Mouse (Mus musculus): Measurements from ENCODE around the gene Wnk2. TPM values are rescaled to one million over a fixed set of nuclear protein-coding genes. Genes with fewer than 3 reads are reported as not detected.
A peak's percentile ranks its signal among the peaks of the same experiment; 100 is the strongest.

The Wnk2 gene
- polyA plus RNA-seq, 1 experiment from 2014 or later = 21.0 TPM

- Histone ChIP-seq H3K4me1 (replicated peaks) (no peaks in the 10 kb centered on the region), H3K27me3 (peaks cover 14% of the 10 kb centered on the region; the same call in 1 of the 2 replicates), H3K36me3 (no peaks in the 10 kb centered on the region), H3K27ac (no peak overlapping the region), H3K4me3 (replicated peaks) (no peak overlapping the region), H3K9me3 (no peaks in the 10 kb centered on the region), H3K4me2 (replicated peaks) (no peak overlapping the region), H3K9ac (replicated peaks) (no peak overlapping the region)
- WGBS = 77% methylated on average over 10 of the region's 10 CpGs
- no peak for ATAC-seq
Measured at GRCm38 (mm10) chr13:49154028-49154427, 6.2 kb upstream of the Wnk2 start.

- 84% methylated on average over 4 of the region's 4 CpGs for WGBS
- H3K4me1 ChIP-seq (replicated peaks) = peaks cover 30% of the 10 kb centered on the region
Measured at GRCm38 (mm10) chr13:49148687-49149086, 873 bp upstream of the Wnk2 start.

GRCm38 (mm10) chr13:49147007-49147857, 582 bp downstream of the Wnk2 start:
- peaks cover 44% of the 10 kb centered on the region for H3K4me1 ChIP-seq (replicated peaks)
- peak overlapping the region; percentile 98 for H3K9ac ChIP-seq (replicated peaks)
- H3K9me3 ChIP-seq = no peaks in the 10 kb centered on the region
- under 1% methylated on average over 79 of the region's 98 CpGs for WGBS
- H3K27me3 ChIP-seq = peaks cover 19% of the 10 kb centered on the region; the same call in 1 of the 2 replicates
- peak overlapping the region; percentile 97 for H3K4me3 ChIP-seq (replicated peaks)
- ATAC-seq = peak; percentile 87
- H3K27ac ChIP-seq = peak overlapping the region; percentile 95
- peak overlapping the region; percentile 97 for H3K4me2 ChIP-seq (replicated peaks)
- no peaks in the 10 kb centered on the region for H3K36me3 ChIP-seq

More at GRCm38 (mm10) chr13:49148687-49149086, 873 bp upstream of the Wnk2 start:
- Histone ChIP-seq H3K9me3 (no peaks in the 10 kb centered on the region), H3K36me3 (no peaks in the 10 kb centered on the region), H3K27ac (no peak overlapping the region), H3K9ac (replicated peaks) (no peak overlapping the region), H3K4me2 (replicated peaks) (no peak overlapping the region), H3K27me3 (peaks cover 19% of the 10 kb centered on the region; the same call in 1 of the 2 replicates), H3K4me3 (replicated peaks) (no peak overlapping the region)
- no peak for ATAC-seq

- Histone ChIP-seq H3K9ac (replicated peaks) (peak overlapping the region; percentile 98), H3K36me3 (no peaks in the 10 kb centered on the region), H3K27ac (peak overlapping the region; percentile 95), H3K27me3 (peaks cover 19% of the 10 kb centered on the region; the same call in 1 of the 2 replicates), H3K9me3 (no peaks in the 10 kb centered on the region), H3K4me2 (replicated peaks) (peak overlapping the region; percentile 97), H3K4me1 (replicated peaks) (peaks cover 47% of the 10 kb centered on the region), H3K4me3 (replicated peaks) (peak overlapping the region; percentile 97)
- peak; percentile 25 for ATAC-seq
- WGBS = under 1% methylated on average over 44 of the region's 44 CpGs
Measured at GRCm38 (mm10) chr13:49146698-49147006, 1.2 kb downstream of the Wnk2 start.

GRCm38 (mm10) chr13:49146040-49146697, 1.6 kb downstream of the Wnk2 start:
- Histone ChIP-seq H3K36me3 (peaks cover 3% of the 10 kb centered on the region; the same call in 1 of the 2 replicates), H3K27me3 (peaks cover 19% of the 10 kb centered on the region; the same call in 1 of the 2 replicates), H3K27ac (peak overlapping the region; percentile 95), H3K4me3 (replicated peaks) (peak overlapping the region; percentile 97), H3K4me1 (replicated peaks) (peaks cover 51% of the 10 kb centered on the region), H3K9me3 (no peaks in the 10 kb centered on the region), H3K4me2 (replicated peaks) (peak overlapping the region; percentile 97), H3K9ac (replicated peaks) (peak overlapping the region; percentile 98)
- ATAC-seq = peak; percentile 7; the same call in 1 of the 2 replicates
- 26% methylated on average over 17 of the region's 17 CpGs for WGBS

GRCm38 (mm10) chr13:49145396-49145795, 2.4 kb downstream of the Wnk2 start:
- peaks cover 4% of the 10 kb centered on the region; the same call in 1 of the 2 replicates for H3K36me3 ChIP-seq
- H3K4me3 ChIP-seq (replicated peaks) = peak overlapping the region; percentile 97
- H3K4me2 ChIP-seq (replicated peaks) = peak overlapping the region; percentile 97
- H3K9me3 ChIP-seq = no peaks in the 10 kb centered on the region
- no peak for ATAC-seq
- peak overlapping the region; percentile 98 for H3K9ac ChIP-seq (replicated peaks)
- peak overlapping the region; percentile 95; the same call in 1 of the 2 replicates for H3K27ac ChIP-seq
- peaks cover 59% of the 10 kb centered on the region for H3K4me1 ChIP-seq (replicated peaks)
- WGBS = 40% methylated on average over 7 of the region's 7 CpGs
- peaks cover 18% of the 10 kb centered on the region; the same call in 1 of the 2 replicates for H3K27me3 ChIP-seq

GRCm38 (mm10) chr13:49144451-49144850, 3.4 kb downstream of the Wnk2 start:
- Histone ChIP-seq H3K36me3 (peaks cover 10% of the 10 kb centered on the region), H3K9ac (replicated peaks) (peak overlapping the region; percentile 53)

GRCm38 (mm10) chr13:49143323-49143722, 4.5 kb downstream of the Wnk2 start:
- Histone ChIP-seq H3K4me1 (replicated peaks) (peaks cover 61% of the 10 kb centered on the region), H3K4me3 (replicated peaks) (no peak overlapping the region), H3K4me2 (replicated peaks) (peak overlapping the region; percentile 97; the same call in 1 of the 2 replicates), H3K27ac (no peak overlapping the region), H3K27me3 (no peaks in the 10 kb centered on the region; the same call in 1 of the 2 replicates), H3K9me3 (no peaks in the 10 kb centered on the region), H3K9ac (replicated peaks) (no peak overlapping the region; the same call in 1 of the 2 replicates), H3K36me3 (peaks cover 17% of the 10 kb centered on the region)
- 91% methylated on average over 7 of the region's 7 CpGs for whole genome bisulfite sequencing
- ATAC-seq = no peak

More at GRCm38 (mm10) chr13:49144451-49144850, 3.4 kb downstream of the Wnk2 start:
- peak overlapping the region; percentile 97 for H3K4me3 ChIP-seq (replicated peaks)
- ATAC-seq = no peak
- H3K4me2 ChIP-seq (replicated peaks) = peak overlapping the region; percentile 97
- H3K27me3 ChIP-seq = peaks cover 9% of the 10 kb centered on the region; the same call in 1 of the 2 replicates
- peaks cover 61% of the 10 kb centered on the region for H3K4me1 ChIP-seq (replicated peaks)
- WGBS = 44% methylated on average over 6 of the region's 6 CpGs
- no peak overlapping the region for H3K27ac ChIP-seq
- no peaks in the 10 kb centered on the region for H3K9me3 ChIP-seq

- H3K36me3 ChIP-seq = peaks cover 22% of the 10 kb centered on the region
- no peak overlapping the region for H3K27ac ChIP-seq
- no peak overlapping the region for H3K4me2 ChIP-seq (replicated peaks)
- no peak overlapping the region for H3K9ac ChIP-seq (replicated peaks)
- H3K27me3 ChIP-seq = no peaks in the 10 kb centered on the region; the same call in 1 of the 2 replicates
- 86% methylated on average over 5 of the region's 5 CpGs for WGBS
- no peaks in the 10 kb centered on the region for H3K9me3 ChIP-seq
- ATAC-seq = no peak
- H3K4me1 ChIP-seq (replicated peaks) = peaks cover 61% of the 10 kb centered on the region
- no peak overlapping the region for H3K4me3 ChIP-seq (replicated peaks)
Measured at GRCm38 (mm10) chr13:49142396-49142795, 5.4 kb downstream of the Wnk2 start.

GRCm38 (mm10) chr13:49140567-49140966, 7.2 kb downstream of the Wnk2 start:
- H3K27me3 ChIP-seq = no peaks in the 10 kb centered on the region
- 59% methylated on average over 4 of the region's 4 CpGs for WGBS
- no peak for ATAC-seq
- H3K4me2 ChIP-seq (replicated peaks) = no peak overlapping the region
- no peak overlapping the region for H3K4me3 ChIP-seq (replicated peaks)
- peaks cover 37% of the 10 kb centered on the region for H3K36me3 ChIP-seq
- no peaks in the 10 kb centered on the region for H3K9me3 ChIP-seq
- H3K27ac ChIP-seq = no peak overlapping the region
- no peak overlapping the region for H3K9ac ChIP-seq (replicated peaks)
- peaks cover 52% of the 10 kb centered on the region for H3K4me1 ChIP-seq (replicated peaks)

- Histone ChIP-seq H3K27me3 (no peaks in the 10 kb centered on the region), H3K36me3 (peaks cover 27% of the 10 kb centered on the region), H3K9ac (replicated peaks) (no peak overlapping the region), H3K9me3 (no peaks in the 10 kb centered on the region), H3K4me3 (replicated peaks) (no peak overlapping the region), H3K4me1 (replicated peaks) (peaks cover 50% of the 10 kb centered on the region), H3K4me2 (replicated peaks) (no peak overlapping the region), H3K27ac (no peak overlapping the region)
- ATAC-seq = no peak
- WGBS = 96% methylated on average over 11 of the region's 11 CpGs
Measured at GRCm38 (mm10) chr13:49134491-49134890, 13.3 kb downstream of the Wnk2 start.

- Histone ChIP-seq H3K4me2 (replicated peaks) (no peak overlapping the region), H3K4me1 (replicated peaks) (peaks cover 64% of the 10 kb centered on the region), H3K27me3 (no peaks in the 10 kb centered on the region), H3K9me3 (no peaks in the 10 kb centered on the region), H3K36me3 (peaks cover 20% of the 10 kb centered on the region), H3K9ac (replicated peaks) (no peak overlapping the region), H3K27ac (no peak overlapping the region), H3K4me3 (replicated peaks) (no peak overlapping the region)
- WGBS = 81% methylated on average over 4 of the region's 4 CpGs
- ATAC-seq = no peak
Measured at GRCm38 (mm10) chr13:49133125-49133524, 14.7 kb downstream of the Wnk2 start.

Data from midbrain, embryonic 13.5 days (tissue).